Mouse (Mus musculus) spleen, postnatal 14 days (tissue): ENCODE data around the gene Gm14399.
"Not testable (repeated sequence)": the region's sequence is repeated elsewhere in the genome, so short reads cannot be mapped to it uniquely, and the experiment has no call there.

Experiments
- DNase-seq, 2 experiments: peaks; one replicate each; pipeline ENCODE4 v3.0.0; 2021 to 2022; ENCODE audit warnings: low spot score in 2 of 2

The Gm14399 gene

DNA sequence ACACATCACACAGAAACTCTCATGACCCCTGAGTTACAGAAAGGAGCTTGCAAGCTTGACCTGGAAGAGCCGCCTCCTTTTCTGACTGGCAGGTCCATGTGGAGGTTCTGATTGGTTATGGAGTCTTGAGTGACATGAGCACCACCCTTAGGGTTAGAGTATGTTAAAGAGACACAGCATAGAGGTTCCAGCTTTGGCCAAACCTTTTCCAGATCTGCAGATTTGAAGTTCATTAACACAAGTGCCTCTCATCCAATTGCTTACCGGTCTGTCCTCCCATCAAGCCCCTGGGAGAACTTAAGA, at the start of gene Gm14399:
Gene Gm14399 (minus strand): TSS at position 20 of the 303 bp plus-strand sequence.
- not testable (repeated sequence) for DNase-seq

DNA sequence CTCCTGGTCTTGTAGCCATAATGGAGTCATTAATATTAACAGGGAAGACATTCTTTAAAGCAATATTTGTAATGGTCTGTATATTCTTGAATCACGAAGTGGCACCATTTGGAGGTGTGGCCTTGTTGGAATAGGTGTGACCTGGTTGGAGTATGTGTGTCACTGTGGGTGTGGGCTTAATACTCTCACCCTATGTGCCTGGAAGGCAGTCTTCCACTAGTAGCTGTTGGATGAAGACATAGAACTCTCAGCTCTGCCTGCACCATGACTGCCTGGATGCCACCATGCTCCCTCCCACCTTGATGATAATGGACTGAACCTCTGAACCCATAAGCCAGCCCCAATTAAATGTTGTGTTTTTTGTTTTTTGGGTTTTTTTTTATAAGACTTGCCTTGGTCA, 37.2 kb upstream of the Gm14399 start:
- DNase-seq, result not testable (repeated sequence)

DNA sequence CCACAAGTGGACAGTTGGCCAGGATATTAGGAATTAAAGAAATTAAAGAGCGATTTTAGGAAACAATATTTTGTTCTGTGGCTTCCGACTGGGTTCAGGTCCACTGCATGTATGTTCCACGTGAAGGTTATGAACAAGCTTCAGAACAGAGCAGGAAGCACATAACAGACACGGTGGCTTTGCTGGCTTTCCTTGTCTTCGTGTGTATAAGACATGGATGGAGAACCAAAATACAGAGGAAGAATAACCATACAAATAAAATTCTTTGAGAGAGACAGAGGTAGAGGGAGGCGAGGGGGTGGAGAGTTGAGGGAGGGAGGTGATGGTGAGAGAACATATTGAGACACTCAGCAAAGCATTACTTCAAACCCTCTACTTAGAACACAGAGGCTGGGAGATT, 34.5 kb upstream of the Gm14399 start:
- DNase-seq, result no peak

DNA sequence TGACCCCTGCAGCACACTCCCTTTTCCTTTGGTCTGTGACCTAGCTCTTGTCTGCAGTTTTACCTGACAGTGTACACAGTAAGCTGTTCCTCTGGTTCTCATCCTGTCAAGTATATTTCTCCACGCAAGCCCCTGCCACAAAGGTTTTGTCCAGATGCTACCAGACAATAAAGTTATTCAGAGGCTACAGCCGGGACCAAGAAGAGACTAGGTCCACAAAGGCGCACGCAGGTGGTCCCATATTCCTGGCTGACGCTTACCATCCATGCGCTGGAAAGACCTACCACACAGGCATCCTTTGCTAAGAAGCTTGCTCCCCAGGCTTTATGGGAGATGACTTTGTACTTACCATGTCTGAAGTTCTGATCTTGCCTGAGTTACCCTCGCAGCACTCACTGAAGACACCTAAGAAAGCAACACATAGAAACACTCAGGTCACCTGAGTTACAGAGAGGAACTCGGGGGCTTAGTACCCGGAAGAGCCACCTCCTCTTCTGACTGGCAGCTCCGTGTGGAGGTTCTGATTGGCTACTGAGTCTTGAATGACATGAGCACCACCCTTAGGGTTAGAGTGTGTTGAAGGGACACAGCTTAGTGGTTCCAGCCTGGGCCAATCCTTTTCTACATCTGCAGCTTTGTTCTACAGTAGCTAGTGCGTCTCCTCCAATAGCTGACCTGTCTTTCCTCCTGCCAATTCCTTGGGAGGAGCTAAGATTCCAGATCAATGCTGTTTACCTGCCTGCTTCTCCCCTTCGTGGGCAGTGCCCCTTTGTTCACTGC, 33.8 kb upstream of the Gm14399 start, which contains the start of gene Gm14443:
Gene Gm14443 (minus strand): TSS at position 471 of the 780 bp plus-strand sequence.
- not testable (repeated sequence) for DNase-seq

DNA sequence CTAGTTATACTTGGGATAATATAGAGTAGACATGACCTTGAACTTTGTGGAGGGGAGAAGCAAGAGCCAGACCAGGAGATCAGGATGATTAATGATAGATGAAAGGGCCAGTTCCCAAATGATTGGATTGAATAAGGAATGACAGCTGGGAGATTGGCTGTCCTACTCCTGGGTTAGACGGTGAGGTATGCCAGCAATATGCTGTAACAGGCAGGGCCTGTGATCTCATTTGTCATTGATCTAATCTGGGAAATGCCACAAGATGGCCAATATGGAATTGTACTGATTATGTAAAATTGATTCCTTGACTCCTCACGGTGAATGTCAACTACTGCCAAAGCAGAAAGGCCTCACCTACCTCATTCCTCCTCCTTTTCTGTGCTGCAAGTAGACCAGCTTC, 32.2 kb upstream of the Gm14399 start:
- DNase-seq, result not testable (repeated sequence)

DNA sequence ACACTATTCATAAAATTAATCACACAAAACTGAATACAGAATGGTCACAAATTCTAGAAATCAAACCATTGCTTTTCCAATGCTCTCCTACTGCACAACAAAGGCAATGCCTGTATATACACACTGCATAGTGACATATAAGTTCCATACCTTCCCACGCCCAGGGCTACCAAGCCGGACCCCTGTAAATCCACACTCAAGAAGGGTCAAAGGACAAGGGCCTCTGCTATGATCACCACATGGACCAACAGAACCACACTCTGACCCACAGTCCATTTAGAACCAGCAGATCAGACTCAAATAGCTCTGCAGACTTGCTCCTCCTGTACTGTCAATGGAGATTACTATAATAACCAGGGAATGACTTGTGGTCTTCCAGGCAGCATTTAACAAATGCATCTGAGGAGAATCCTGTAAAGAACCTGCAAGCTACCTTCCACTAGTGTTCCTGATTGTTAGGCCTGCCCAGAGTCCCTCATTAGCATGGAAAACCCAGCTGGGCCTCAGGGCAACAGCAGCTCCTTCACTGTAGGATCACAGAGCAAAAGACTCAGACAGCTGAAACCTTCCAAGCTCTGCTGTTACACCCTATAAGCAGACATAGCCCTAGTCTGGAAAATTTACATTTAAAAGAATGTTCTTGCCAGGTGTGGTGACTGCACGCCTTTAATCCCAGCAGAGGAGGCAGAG, 31.2 kb upstream of the Gm14399 start:
- not testable (repeated sequence) for DNase-seq

DNA sequence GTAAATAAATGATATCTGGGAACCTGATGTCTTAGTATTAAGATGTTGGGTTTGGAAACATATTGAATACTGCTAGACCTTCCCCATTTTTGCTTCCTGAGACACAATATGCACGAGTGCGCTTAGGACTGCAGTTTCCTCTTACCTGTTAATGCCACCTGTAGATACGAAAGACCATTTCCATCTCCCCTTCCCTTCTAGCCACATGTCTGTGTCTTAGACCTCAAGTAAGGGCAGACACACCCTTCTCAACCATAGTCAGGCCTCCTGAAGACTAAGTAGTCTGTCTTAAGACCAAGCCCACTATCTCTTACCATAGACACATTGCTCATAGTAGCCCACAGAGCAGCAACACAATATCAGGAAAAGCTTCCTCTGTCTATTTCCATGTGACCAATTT, 30.3 kb upstream of the Gm14399 start:
- DNase-seq, result no peak

DNA sequence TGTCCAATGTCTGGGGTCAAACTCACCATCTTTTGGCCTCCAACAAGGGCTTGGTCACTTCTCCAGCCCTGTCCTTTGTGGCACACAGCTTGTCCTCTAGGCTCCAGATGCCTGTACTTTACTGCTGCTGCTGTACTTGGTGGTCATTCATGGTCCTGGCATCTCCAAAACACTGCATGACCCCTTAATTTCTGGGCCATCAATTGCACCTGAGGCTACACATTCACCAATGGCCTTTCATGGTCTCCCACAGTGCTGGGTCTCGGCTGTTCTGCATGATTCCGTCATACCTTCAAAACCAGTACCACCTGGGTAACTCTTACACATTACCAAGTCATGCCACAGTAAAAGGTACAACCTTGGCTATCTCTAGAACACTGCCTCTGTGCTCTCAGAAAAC, 25.1 kb upstream of the Gm14399 start:
- DNase-seq, result not testable (repeated sequence)

DNA sequence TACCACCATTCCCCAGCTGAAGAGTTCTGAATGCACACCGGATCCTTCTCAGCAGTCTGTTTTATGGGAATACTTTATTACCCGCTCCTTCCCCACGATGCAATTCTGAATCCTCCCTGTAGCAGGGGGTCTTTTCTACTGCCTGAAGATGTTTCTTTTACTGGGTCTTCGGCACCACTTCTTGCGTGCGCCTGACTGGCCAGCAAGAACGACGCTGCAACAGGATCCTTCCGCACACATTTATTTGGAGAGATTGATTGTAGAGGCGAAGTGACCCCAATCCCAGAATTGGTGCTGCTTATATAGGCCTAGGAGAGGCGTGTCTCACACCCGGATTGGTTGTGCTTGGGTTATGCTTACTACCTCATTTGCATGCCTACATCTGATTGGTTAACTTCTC, 23.3 kb upstream of the Gm14399 start:
- not testable (repeated sequence) for DNase-seq

DNA sequence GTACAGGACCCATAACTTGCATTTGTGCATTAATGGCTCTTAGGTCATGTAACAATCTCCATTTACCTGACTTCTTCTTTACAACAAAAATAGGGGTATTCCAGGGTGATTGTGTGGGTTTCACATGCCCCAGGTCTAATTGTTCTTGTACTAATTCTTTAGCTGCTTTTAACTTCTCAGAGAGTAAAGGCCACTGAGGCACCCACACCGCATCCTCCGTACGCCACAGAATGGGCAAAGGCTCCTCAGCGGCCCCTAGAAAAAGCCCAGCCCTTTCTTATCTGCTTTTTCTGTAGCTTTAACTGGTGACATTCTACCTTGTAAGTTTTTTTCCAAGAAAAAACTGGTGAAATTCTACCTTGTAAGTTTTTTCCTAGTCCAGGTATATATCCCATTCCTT, 19.6 kb upstream of the Gm14399 start:
- not testable (repeated sequence) for DNase-seq

DNA sequence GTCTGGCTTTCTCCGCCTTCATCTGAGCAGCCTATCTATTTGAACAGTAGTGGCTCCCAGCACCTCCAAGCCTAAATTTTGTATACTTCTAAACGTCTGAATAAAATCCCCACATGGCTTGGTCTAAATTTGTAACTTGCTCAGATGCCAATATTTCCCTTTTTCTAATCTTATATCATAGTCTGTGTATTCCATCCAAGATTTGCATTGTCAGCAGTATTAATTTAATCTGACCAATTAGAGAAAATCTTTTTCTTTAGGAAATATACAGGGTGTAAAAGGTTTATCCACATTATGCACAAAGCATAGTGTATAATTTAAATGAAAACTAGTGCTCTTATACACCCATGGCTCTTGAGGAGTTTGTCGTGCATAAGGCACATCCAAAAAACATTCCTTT, 16.8 kb upstream of the Gm14399 start:
- no peak for DNase-seq

DNA sequence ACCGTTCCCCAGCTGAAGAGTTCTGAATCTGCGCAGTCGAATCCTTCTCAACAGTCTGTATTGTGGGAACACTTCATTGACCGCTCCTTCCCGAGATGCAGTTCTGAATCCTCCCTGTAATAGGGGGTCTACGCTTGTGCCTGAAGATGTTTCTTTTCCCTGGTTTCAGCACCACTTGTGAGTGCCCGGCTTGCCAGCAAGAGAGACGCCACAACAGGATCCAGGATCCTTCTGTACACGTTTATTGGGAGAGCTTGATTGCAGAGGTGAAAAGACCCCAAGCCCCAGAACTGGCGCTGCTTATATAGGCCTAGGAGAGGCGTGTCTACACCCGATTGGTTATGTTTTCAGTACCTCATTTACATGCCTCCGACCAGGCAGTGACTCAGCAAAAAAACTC, 14.9 kb upstream of the Gm14399 start:
- no peak for DNase-seq

DNA sequence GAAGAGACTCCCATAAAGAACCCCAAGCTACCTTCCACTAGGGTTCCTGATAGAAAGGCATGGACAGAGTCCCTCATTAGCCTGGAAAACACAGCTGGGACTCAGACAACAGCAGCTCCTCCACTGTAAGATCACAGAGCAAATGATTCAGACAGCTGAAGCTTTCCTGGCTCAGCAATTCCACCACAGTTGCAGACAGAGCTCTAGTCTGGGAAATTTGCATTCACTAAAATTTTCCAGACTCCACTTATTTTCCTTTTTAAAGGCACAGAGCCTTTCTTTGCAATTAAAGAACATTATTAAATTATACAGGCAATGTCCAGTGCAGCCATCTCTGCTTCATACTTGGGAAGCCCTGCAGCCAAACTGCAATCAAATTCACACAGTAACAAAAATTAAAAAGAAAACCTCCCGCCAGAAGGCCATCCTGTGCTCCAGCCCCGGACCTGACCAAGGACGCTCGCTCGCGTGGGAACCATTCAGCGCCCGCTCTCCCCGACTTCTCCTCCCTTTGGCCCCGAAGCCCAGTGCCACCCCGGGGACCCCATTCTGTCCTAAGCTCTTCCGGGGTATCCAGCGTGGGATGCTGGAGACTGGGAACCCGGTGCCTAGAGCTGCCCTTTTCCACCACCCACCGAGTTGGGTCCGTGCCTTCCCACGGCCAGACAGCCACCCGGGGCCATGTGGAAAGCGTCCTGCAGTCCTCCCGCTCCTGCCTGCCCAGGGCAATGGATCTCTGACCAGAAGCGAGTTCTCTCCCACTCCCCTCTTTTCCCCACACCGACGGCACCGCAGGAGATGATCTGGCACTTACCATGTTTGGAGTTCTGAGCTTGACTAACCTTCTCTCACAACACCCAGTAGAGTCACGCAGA, 457 bp downstream of the Gm14399 start:
- not testable (repeated sequence) for DNase-seq

DNA sequence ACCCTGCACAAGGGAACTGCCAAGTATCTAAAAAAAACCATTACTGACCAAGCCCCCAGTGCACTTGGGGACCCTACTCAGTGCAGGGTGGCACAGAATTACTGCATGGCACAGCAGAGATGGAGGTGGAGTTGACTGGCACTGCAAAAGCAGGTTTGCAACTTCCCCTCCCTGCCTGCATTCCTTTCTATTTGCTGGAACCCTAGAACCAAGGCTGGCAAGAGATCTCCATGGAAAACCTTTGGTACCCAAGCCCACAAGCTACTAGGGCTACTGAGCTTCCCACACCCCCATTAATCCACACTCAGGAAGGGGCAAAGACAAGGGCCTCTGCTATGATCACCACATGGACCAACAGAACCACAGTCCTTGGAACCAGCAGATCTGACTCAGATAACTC, 1.2 kb downstream of the Gm14399 start:
- not testable (repeated sequence) for DNase-seq
